Mouse (Mus musculus) liver, embryonic 12.5 days (tissue): Measurements from ENCODE around the gene Arntl. TPM values are rescaled to one million over a fixed set of nuclear protein-coding genes. Genes with fewer than 3 reads are reported as not detected.

Experiments used
- ATAC-seq: fragments of 200-750 bp; cut with Nextera tagmentation; 2 replicates; pipeline ENCODE4 v1.8.0; 2017; ENCODE audit warnings: moderate number of reproducible peaks, mild to moderate bottlenecking, moderate library complexity
- H3K27ac ChIP-seq: fragments of 300-500 bp; sonication (generic); 2 replicates; pipeline ENCODE4 v1.5.1; 2016; ENCODE audit warnings: mild to moderate bottlenecking
- H3K27me3 ChIP-seq: fragments of 300-500 bp; sonication (generic); replicated peaks from 2 replicates; pipeline ENCODE4 v1.6.1; 2016; ENCODE audit warnings: mild to moderate bottlenecking, moderate library complexity
- H3K36me3 ChIP-seq: fragments of 300-500 bp; sonication (generic); 2 replicates; pipeline ENCODE4 v1.6.1; 2016; ENCODE audit warnings: mild to moderate bottlenecking, moderate library complexity
- H3K4me1 ChIP-seq: fragments of 300-500 bp; sonication (generic); 2 replicates; pipeline ENCODE4 v1.6.1; 2016
- H3K4me2 ChIP-seq: fragments of 300-500 bp; sonication (generic); 2 replicates; pipeline ENCODE4 v1.6.1; 2016; ENCODE audit warnings: mild to moderate bottlenecking, moderate library complexity
- H3K4me3 ChIP-seq: fragments of 300-500 bp; sonication (generic); 2 replicates; pipeline ENCODE4 v1.5.1; 2016; ENCODE audit warnings: mild to moderate bottlenecking, moderate library complexity
- H3K9ac ChIP-seq: fragments of 300-500 bp; sonication (generic); 2 replicates; pipeline ENCODE4 v1.6.1; 2016; ENCODE audit warnings: mild to moderate bottlenecking, moderate library complexity
- H3K9me3 ChIP-seq: fragments of 300-500 bp; sonication (generic); replicated peaks from 2 replicates; pipeline ENCODE4 v1.6.1; 2016; ENCODE audit warnings: mild to moderate bottlenecking, moderate library complexity
- WGBS: fragments of 180-500 bp; shearing (Covaris S2); methylation state at CpG from one replicate; pipeline ENCODE4 v1.1.7; 2016; ENCODE audit not compliant: insufficient replicate concordance; 5-methylcytosine and 5-hydroxymethylcytosine counted together
- polyA plus RNA-seq: library from polyadenylated mRNA; unstranded; fragments of >200 nt; fragmentation: Nextera tagmentation; extraction: Ambion mirVana; gene quantifications from 2 replicates; pipeline ENCODE4 v1.2.1, GENCODE M21; 2016

The Arntl gene
- polyA plus RNA-seq, 1 experiment from 2014 or later: 5.4 TPM

DNA sequence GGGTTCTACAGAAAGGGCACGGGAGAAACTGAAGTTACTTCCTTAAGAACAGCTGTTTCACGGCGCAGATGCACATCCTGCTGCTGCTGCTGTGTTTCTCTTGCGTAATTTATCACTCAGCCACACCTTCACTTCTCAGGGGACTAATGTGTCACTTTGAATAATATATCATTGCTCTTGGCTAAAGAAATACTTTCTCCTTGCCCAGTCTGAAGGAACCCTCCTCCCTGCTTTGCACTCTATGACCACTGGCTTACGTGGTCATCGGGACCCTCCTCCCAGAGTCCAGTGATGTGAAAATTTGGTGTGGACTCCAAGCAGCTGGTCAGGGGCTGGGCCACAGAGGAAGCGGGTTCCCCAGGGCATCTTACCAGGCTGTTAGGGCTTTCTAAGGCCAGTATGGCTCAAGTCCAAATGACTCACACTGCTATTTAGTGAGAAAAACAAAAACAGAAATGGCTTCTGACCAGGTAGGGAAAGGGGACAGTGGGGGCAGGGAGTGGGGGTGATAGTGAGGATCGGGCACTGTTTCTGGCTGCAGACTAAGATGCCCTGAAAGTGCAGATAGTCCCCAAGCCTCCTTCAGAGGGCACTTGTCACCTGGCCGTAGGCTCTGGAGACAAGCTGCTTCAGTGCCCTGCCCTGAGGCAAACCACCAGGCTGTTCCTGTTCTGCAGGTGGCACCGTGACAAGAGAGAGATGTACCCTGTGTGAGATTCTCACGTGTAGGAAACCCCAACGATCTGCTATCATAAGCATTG lies 34.8 kb downstream of the Arntl start:
- Histone ChIP-seq H3K36me3 (no peaks in the 10 kb centered on the region), H3K4me1 (0 out of 2 replicates have a peak, but pooled peaks cover 8% of the 10 kb centered on the region), H3K9ac (no peak overlapping the region), H3K4me3 (no peak overlapping the region), H3K4me2 (no peak overlapping the region), H3K9me3 (no peaks in the 10 kb centered on the region), H3K27ac (no peak overlapping the region), H3K27me3 (no peaks in the 10 kb centered on the region)
- ATAC-seq: no peak
- WGBS: 57% methylated on average over 12 of the region's 12 CpGs

DNA sequence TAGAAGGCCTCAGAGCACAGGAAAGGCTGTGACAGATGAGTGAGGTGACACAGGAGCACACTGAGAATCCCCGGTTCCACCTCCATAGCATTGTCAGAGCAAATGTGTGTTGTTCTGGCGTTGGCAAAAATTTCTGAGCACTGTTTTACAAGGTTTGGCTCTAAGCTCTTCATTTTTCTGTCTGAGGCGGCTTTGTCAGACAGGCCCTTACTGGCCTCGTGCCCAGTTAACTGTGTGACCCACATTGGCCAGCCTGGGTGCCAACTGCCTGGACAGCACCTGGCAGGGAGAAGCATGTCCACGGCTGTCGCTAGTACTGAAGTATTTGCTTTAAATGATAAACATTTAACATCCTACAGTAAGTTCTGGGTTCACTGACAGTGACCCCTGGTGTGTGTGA lies 35.4 kb downstream of the Arntl start:
- ATAC-seq: no peak
- H3K27me3 ChIP-seq: no peaks in the 10 kb centered on the region
- no peak overlapping the region for H3K9ac ChIP-seq
- no peaks in the 10 kb centered on the region for H3K36me3 ChIP-seq
- H3K4me3 ChIP-seq: no peak overlapping the region
- H3K4me2 ChIP-seq: no peak overlapping the region
- 0 out of 2 replicates have a peak, but pooled peaks cover 8% of the 10 kb centered on the region for H3K4me1 ChIP-seq
- H3K9me3 ChIP-seq: no peaks in the 10 kb centered on the region
- H3K27ac ChIP-seq: no peak overlapping the region
- 58% methylated on average over 6 of the region's 6 CpGs for WGBS

DNA sequence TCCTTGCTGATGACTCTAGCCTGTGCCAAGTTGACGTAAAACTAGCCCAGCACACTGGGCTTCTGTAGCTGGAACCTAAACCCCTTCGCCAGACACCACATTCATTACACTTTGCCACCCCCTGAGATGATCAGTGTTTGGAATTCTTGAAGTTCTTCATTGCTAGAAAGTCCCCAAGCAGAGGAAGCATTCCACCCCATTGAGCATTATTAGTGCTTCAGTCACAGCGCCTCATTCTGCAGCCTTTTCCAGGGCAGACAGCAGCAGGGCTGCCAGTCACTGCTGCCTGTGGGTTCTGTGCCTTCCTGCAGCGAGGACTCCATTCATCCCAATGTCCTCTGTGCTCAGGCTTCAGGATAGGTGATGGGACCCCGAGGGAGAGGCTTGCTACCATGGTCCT lies 37.9 kb downstream of the Arntl start:
- no peaks in the 10 kb centered on the region for H3K36me3 ChIP-seq
- no peaks in the 10 kb centered on the region for H3K9me3 ChIP-seq
- no peak overlapping the region for H3K4me2 ChIP-seq
- WGBS: 57% methylated on average over 5 of the region's 5 CpGs
- no peaks in the 10 kb centered on the region for H3K4me1 ChIP-seq
- no peak overlapping the region for H3K4me3 ChIP-seq
- H3K9ac ChIP-seq: no peak overlapping the region
- ATAC-seq: no peak
- H3K27ac ChIP-seq: no peak overlapping the region
- H3K27me3 ChIP-seq: no peaks in the 10 kb centered on the region; the same call in 1 of the 2 replicates

DNA sequence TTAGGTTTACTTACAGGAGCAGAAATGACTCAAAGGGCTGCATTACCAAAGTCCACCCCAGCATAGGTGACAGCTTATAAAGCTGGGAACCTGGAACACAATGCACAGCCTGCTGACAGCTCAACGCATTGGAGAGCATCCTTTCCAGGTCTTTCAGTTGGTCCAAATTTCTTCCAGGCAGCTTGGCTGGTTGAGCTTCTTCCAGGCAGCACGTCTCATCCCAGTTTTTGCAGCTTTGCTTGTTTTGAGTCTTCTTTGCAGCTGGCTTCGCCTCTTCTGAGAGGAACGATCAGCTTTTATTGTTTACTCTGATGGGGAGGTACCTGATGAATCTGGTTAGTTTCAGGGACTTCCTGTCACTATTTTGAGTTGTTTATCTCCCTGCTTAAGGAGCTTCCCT lies 39.2 kb downstream of the Arntl start:
- Histone ChIP-seq H3K9me3 (no peaks in the 10 kb centered on the region), H3K4me3 (no peak overlapping the region), H3K4me2 (no peak overlapping the region), H3K27me3 (no peaks in the 10 kb centered on the region; the same call in 1 of the 2 replicates), H3K36me3 (no peaks in the 10 kb centered on the region), H3K27ac (no peak overlapping the region), H3K4me1 (no peaks in the 10 kb centered on the region), H3K9ac (no peak overlapping the region)
- ATAC-seq: no peak
- WGBS: 66% methylated on average over 4 of the region's 4 CpGs

DNA sequence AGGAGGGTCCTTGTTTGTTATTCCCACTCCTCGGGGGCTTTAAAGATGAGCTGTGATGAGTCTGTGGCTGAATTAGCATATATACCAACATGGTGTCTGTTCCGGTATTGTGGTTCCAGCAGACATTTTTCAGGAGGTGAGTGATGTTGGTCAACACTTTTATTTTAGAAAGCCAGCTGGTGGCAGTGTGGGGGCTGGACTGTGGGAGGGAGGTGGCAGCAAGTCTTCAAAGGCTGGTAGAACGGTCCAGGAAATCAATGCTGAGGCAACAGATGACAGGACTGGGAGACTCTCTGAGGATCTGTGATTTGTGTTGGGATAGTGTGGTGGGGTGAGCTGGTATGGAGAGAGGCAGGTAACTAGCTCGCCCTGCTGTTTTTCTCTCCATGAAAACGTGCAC lies 39.9 kb downstream of the Arntl start:
- Histone ChIP-seq H3K4me3 (no peak overlapping the region), H3K9me3 (no peaks in the 10 kb centered on the region), H3K9ac (no peak overlapping the region), H3K27ac (no peak overlapping the region), H3K4me1 (no peaks in the 10 kb centered on the region), H3K4me2 (no peak overlapping the region), H3K27me3 (no peaks in the 10 kb centered on the region; the same call in 1 of the 2 replicates), H3K36me3 (no peaks in the 10 kb centered on the region)
- WGBS: 54% methylated on average over 5 of the region's 5 CpGs
- ATAC-seq: no peak

DNA sequence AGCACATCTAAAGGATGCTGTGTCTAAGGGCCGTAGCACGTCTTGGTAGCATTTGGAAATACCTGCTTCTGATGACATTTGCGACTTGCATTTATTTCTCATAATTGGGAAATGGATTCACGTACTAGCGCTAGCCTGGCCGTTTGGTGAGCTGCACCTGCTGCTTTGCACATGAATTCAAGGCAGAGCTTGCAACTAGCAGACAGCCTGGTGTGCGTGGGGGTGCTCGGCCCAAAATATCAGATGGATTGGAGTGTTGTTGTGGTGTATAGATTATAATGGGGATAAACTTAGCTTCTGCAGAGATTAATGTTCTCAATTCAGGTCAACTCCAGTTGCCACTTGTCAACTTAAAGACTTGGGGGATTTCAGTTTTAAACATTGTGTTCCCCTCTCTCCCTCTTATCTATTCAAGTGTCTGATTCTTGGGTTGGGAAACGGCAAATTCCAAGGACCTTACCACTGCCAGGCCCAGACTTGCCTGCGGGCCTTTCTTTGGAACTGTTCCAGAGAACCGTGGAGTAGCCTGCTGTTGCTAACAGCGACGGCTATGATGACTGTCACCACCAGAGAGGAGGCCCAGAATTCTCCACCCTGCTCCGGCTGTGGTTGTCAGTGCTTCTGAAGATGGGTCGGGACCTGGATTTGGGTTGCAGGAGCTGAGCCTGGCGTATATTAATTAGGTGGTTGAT lies 42.0 kb downstream of the Arntl start:
- H3K9me3 ChIP-seq: no peaks in the 10 kb centered on the region
- no peak overlapping the region for H3K4me2 ChIP-seq
- ATAC-seq: no peak
- no peaks in the 10 kb centered on the region; the same call in 1 of the 2 replicates for H3K27me3 ChIP-seq
- no peak overlapping the region for H3K27ac ChIP-seq
- no peak overlapping the region for H3K9ac ChIP-seq
- H3K36me3 ChIP-seq: no peaks in the 10 kb centered on the region
- H3K4me3 ChIP-seq: no peak overlapping the region
- no peaks in the 10 kb centered on the region for H3K4me1 ChIP-seq
- 76% methylated on average over 16 of the region's 16 CpGs for WGBS

DNA sequence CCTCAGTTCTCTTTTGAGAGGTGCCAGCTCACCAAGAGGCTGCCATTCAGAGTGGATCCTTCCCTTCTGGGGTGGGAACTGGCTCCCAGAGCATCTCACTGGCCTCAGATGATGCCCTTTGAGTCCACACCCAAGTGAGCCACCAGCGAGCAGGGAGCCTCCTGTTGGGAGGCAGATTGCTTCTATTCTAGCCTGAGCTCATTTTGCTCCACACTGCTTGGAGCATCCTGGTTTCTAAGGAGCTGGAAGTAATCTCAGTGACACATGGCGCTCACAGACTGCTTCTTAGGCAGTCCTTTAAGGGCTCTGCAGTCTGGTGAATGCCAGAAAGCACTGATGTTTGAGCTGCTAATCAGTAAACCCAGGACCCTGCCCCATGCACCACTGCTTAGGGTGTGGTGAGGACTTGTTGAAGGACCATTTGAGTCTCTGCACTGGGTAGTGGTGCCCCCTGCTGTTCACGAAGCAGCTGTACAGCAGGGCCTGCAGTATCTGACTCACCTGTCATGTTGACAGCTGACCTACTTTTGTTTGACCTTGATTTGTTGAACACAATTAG lies 43.2 kb downstream of the Arntl start:
- no peak; the same call in 1 of the 2 replicates for ATAC-seq

DNA sequence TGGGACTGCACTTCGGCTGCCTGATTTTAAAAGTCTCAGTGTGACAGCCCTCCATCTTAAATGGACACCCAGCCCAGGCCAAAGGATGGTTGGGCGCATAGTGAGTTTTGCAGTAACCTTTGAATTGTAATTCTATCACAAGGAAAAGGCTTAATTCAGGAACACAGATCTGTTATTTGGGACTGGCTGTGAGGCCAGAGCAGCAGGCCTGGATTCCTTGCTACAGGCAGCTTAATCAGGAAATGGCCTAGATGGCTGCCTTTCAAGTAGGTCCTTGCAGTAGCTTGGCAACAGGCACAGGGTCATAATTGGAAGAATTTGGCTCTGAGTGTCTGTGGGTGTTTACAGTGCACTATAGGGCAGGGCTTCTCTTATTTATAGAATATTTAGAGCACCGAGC lies 43.7 kb downstream of the Arntl start:
- Histone ChIP-seq H3K27ac (no peak overlapping the region), H3K4me1 (no peaks in the 10 kb centered on the region), H3K27me3 (no peaks in the 10 kb centered on the region; the same call in 1 of the 2 replicates), H3K4me3 (no peak overlapping the region), H3K4me2 (no peak overlapping the region), H3K9ac (no peak overlapping the region), H3K9me3 (no peaks in the 10 kb centered on the region), H3K36me3 (no peaks in the 10 kb centered on the region)
- 63% methylated on average over 3 of the region's 3 CpGs for WGBS
- ATAC-seq: no peak

More for the DNA sequence above, 43.2 kb downstream of the Arntl start:
- no peaks in the 10 kb centered on the region; the same call in 1 of the 2 replicates for H3K27me3 ChIP-seq
- H3K36me3 ChIP-seq: no peaks in the 10 kb centered on the region
- H3K9me3 ChIP-seq: no peaks in the 10 kb centered on the region
- H3K27ac ChIP-seq: no peak overlapping the region
- H3K4me3 ChIP-seq: no peak overlapping the region
- H3K4me1 ChIP-seq: no peaks in the 10 kb centered on the region
- no peak overlapping the region for H3K9ac ChIP-seq
- H3K4me2 ChIP-seq: no peak overlapping the region
- WGBS: 40% methylated on average over 3 of the region's 3 CpGs

DNA sequence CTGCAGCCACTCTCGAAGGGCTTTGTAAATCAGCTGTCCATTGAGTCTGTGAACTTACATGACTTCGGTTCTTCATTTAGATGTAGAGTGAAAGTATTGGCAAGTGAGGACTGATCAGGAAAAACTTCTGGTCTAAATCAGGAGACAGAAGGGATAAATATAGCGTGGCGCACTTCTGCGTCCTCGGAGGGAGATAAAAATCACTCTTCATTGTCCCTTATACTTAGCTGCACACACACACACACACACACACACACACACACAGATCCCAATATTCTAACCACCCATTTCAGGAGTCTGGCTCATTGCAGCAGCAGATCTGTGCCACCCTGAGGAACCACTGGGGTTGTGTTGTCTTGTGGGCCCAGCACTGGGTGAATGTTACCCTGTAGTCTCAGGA lies 44.3 kb downstream of the Arntl start:
- WGBS: 73% methylated on average over 6 of the region's 6 CpGs
- no peak overlapping the region for H3K27ac ChIP-seq
- no peak for ATAC-seq
- no peaks in the 10 kb centered on the region for H3K36me3 ChIP-seq
- no peak overlapping the region for H3K4me2 ChIP-seq
- H3K27me3 ChIP-seq: no peaks in the 10 kb centered on the region; the same call in 1 of the 2 replicates
- H3K4me3 ChIP-seq: no peak overlapping the region
- H3K9ac ChIP-seq: no peak overlapping the region
- no peaks in the 10 kb centered on the region for H3K4me1 ChIP-seq
- no peaks in the 10 kb centered on the region for H3K9me3 ChIP-seq

DNA sequence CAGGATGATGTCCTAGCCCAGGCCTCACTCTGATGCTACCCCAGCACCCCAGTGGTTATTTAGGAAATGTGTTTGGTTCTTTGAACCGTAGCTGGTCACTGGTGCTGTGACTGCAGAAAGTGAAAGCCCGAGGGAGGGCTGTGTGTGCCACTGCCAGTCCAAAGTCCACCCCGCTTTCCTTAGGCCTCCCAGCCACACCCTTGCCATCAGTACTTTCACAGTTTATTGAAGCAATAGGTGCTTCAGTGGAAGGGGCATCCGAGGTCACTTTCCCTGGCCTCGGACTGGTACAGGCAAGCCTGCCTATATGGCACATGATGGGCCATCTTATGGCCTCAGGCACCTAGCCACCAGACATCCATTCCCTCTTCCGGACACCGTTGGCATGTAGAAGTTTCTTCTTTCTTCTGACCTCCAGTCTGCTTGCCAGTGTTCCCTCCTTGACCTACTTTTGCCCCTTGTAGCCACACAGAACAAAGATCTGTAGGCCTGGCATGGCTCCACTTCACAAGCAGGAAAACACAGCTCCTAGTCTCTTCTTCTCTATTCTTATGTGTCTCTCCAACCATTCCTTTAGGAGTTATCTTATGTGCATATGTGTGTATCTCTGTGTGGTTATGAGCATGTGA lies 46.6 kb downstream of the Arntl start:
- no peak for ATAC-seq
- Histone ChIP-seq H3K4me1 (no peaks in the 10 kb centered on the region), H3K36me3 (no peaks in the 10 kb centered on the region), H3K27ac (no peak overlapping the region), H3K9ac (no peak overlapping the region), H3K4me3 (no peak overlapping the region), H3K9me3 (no peaks in the 10 kb centered on the region), H3K4me2 (no peak overlapping the region), H3K27me3 (no peaks in the 10 kb centered on the region; the same call in 1 of the 2 replicates)
- WGBS: 74% methylated on average over 7 of the region's 7 CpGs

DNA sequence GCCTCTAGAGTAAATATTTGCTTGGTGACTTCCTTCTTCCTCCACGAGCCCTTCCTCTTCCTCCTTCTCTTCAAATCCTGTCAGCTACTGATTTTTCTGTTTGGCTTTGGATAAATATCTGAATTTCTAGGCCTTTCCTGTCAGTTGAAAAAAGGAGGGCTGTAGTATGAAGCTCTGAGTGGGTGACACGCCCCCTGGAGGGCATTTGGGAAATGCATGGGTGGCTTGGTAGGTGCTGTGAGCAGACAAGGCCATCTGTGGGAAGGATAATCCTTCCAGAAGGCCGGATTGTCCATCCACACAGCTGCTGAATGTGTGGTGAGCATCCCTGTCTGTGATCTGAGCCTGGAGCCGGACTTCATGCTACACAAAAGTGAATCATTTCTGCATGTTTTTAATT lies 48.8 kb downstream of the Arntl start:
- Histone ChIP-seq H3K27me3 (no peaks in the 10 kb centered on the region), H3K4me3 (no peak overlapping the region), H3K9me3 (no peaks in the 10 kb centered on the region), H3K4me1 (0 out of 2 replicates have a peak, but pooled peaks cover 3% of the 10 kb centered on the region), H3K9ac (no peak overlapping the region), H3K27ac (no peak overlapping the region), H3K36me3 (no peaks in the 10 kb centered on the region), H3K4me2 (no peak overlapping the region)
- ATAC-seq: no peak
- 21% methylated on average over 4 of the region's 4 CpGs for WGBS

DNA sequence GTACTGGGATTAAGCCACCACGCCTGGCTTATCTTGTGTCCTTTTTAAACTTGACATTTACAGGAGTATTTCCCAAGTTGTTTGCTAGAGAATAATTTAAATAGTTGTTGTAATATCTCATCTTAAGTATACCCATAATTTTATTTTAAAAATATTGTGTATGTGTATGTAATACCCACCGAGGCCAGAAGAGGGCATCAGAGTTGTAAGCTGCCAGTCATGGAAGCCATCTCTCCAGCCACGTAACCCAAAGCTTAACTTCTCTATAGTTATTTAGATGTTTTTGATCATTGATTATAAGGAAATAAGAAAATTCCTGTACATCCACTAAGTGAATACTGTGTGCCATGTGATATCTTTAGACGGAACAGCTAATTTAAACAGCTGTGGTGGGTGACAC lies 51.2 kb downstream of the Arntl start:
- no peak overlapping the region for H3K4me3 ChIP-seq
- WGBS: 42% methylated on average over 4 of the region's 4 CpGs
- 0 out of 2 replicates have a peak, but pooled peaks cover 6% of the 10 kb centered on the region for H3K4me1 ChIP-seq
- no peak overlapping the region for H3K9ac ChIP-seq
- H3K36me3 ChIP-seq: no peaks in the 10 kb centered on the region
- no peak overlapping the region for H3K4me2 ChIP-seq
- no peak overlapping the region for H3K27ac ChIP-seq
- ATAC-seq: no peak
- no peaks in the 10 kb centered on the region for H3K27me3 ChIP-seq
- H3K9me3 ChIP-seq: no peaks in the 10 kb centered on the region
